Mouse (Mus musculus) limb, embryonic 14.5 days (tissue): ENCODE data around the gene Dpy30. TPM values are rescaled to one million over a fixed set of nuclear protein-coding genes. Genes with fewer than 3 reads are reported as not detected.

ENCODE experiments used
- ATAC-seq: fragments of 200-750 bp; cut with Nextera tagmentation; 2 replicates; pipeline ENCODE4 v1.8.0; 2017; ENCODE audit warnings: low read depth, moderate number of reproducible peaks, moderate TSS enrichment; ENCODE audit not compliant: low FRiP score
- DNase-seq: peaks from one replicate; pipeline ENCODE4 v3.0.0-alpha.2; 2015; ENCODE audit warnings: low spot score
- H3K27ac ChIP-seq: fragments of 300-500 bp; sonication (generic); replicated peaks from 2 replicates; pipeline ENCODE4 v1.5.1; 2014; ENCODE audit warnings: low read depth, mild to moderate bottlenecking, low read length, moderate library complexity, mixed read lengths
- H3K27me3 ChIP-seq: fragments of 300-500 bp; sonication (generic); 2 replicates; pipeline ENCODE4 v1.6.1; 2014; ENCODE audit warnings: low read length, mixed read lengths; ENCODE audit not compliant: control insufficient read depth, insufficient read depth
- H3K36me3 ChIP-seq: fragments of 300-500 bp; sonication (generic); 2 replicates; pipeline ENCODE4 v1.6.1; 2014; ENCODE audit warnings: mild to moderate bottlenecking, low read length, moderate library complexity, mixed read lengths; ENCODE audit not compliant: control insufficient read depth, insufficient read depth
- H3K4me1 ChIP-seq: fragments of 300-500 bp; sonication (generic); 2 replicates; pipeline ENCODE4 v1.6.1; 2014; ENCODE audit warnings: antibody characterized with exemption, low read length, mixed read lengths; ENCODE audit not compliant: control insufficient read depth, insufficient read depth
- H3K4me2 ChIP-seq: fragments of 300-500 bp; sonication (generic); replicated peaks from 2 replicates; pipeline ENCODE4 v1.6.1; 2014; ENCODE audit warnings: low read depth, mild to moderate bottlenecking, low read length, moderate library complexity; ENCODE audit not compliant: severe bottlenecking
- H3K4me3 ChIP-seq: fragments of 300-500 bp; sonication (generic); replicated peaks from 2 replicates; pipeline ENCODE4 v1.5.1; 2014; ENCODE audit warnings: low read length
- H3K9ac ChIP-seq: fragments of 300-500 bp; sonication (generic); 2 replicates; pipeline ENCODE4 v1.6.1; 2014; ENCODE audit warnings: mild to moderate bottlenecking, low read depth, low read length, moderate library complexity; ENCODE audit not compliant: severe bottlenecking
- H3K9me3 ChIP-seq: fragments of 300-500 bp; sonication (generic); 2 replicates; pipeline ENCODE4 v1.6.1; 2016; ENCODE audit warnings: low read length; ENCODE audit not compliant: control insufficient read depth
- POLR2A ChIP-seq: fragments of 200-500 bp; IDR thresholded peaks from 2 replicates; pipeline ENCODE4 v1.8.0; 2012; ENCODE audit warnings: inconsistent platforms, mild to moderate bottlenecking, moderate library complexity, borderline replicate concordance; ENCODE audit not compliant: insufficient read depth, insufficient read length; ENCODE audit errors: extremely low read depth
- WGBS: fragments of 180-500 bp; shearing (Covaris S2); extraction: QIAGEN DNeasy Blood & Tissue Kit; methylation state at CpG from one replicate; pipeline ENCODE4 v1.1.7; 2014; 5-methylcytosine and 5-hydroxymethylcytosine counted together
- polyA plus RNA-seq, 2 experiments: library from polyadenylated mRNA; depleted of rRNA in 1 of 2; stranded (reverse) in 1 of 2; unstranded in 1 of 2; fragments of >200 nt; fragmentation: Nextera tagmentation in 1 of 2; extraction: Ambion mirVana in 1 of 2; gene quantifications; 2 replicates each; pipeline versions ENCODE4 v1.2.1 to v1.2.3; 2012 to 2014

Gene Dpy30
- polyA plus RNA-seq, 2 experiments = 130 to 184 TPM

DNA sequence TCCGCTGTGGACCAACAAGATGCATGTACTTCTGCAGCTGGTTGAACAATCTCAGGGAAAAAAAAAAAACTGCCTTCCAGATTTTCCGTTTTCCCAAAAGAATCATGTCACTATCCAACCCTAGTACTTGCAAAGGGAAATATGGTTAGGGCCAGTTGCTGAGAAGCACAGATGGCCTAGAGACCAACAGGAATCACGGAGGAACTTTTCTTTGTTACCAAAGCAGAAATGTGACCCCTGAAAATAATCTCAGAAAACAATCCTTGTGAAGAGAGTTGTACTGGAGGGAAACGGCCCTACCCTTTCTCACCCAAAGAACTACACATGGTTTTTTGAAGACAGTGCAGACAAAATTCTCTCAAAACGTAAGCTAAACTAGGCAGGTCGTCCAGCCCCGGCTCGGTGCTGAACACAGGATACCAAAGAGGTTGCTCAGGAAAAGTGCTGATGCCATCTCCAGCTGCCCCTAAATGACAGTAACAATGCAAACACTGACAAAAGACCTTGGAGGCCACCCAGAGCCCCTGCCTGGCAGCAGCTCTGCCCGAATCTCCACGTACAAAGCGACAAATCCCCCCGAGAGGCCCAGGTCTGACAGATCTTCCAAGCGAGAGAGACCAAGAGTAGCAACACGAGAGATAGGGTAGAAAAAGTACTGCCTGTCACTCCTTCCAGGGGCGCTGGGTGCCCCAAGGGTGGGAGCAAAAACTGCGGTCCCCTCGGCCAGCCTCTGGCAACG, 29.9 kb downstream of the Dpy30 start:
- 2% methylated on average over 18 of the region's 18 CpGs for WGBS
- H3K36me3 ChIP-seq = peaks cover 7% of the 10 kb centered on the region
- peaks cover 18% of the 10 kb centered on the region for H3K4me1 ChIP-seq
- no peak for TF ChIP-seq POLR2A
- H3K4me3 ChIP-seq = peak overlapping the region; percentile 85
- no peaks in the 10 kb centered on the region for H3K27me3 ChIP-seq
- H3K27ac ChIP-seq = peak overlapping the region; percentile 98
- H3K9ac ChIP-seq = peak overlapping the region; percentile 90
- H3K4me2 ChIP-seq = peak overlapping the region; percentile 82
- DNase-seq (peak; percentile 15), ATAC-seq (no peak)
- H3K9me3 ChIP-seq = no peaks in the 10 kb centered on the region

DNA sequence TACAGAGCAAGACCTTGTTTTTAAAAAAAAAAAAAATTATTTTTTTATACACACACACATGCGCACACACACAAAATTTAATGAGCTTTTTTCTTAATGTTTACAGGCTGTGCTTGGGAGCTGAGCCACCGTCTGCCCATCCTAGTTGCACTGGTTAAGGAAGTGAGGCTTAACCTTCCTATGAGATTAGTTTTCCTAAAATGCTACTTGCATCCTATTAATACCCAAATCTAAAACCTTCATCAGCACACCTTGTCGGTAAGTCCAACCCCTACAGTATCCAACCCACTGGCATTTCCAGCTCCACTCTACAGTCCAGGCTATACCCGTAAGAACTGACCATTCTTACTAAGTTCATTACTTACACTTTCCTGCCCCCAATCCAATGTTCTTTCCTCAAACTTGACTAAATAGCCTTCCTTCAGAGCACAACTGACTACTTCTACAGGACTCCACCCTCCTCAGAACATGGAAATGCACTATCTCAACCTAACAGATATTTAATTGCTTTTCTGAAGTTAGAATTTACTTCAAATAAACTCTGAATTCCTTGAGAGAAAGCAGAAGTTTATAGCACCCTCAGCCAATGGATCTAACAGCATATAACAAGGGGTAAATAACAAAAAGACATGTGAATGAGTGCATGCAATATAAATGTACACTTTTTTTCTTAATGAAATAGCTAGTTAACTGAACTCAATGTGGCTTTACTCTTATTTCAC, 31.9 kb downstream of the Dpy30 start:
- TF ChIP-seq POLR2A = no peak
- H3K4me3 ChIP-seq = no peak overlapping the region
- H3K9me3 ChIP-seq = no peaks in the 10 kb centered on the region
- H3K9ac ChIP-seq = no peak overlapping the region
- DNase-seq (no peak), ATAC-seq (no peak)
- 70% methylated on average over 4 of the region's 4 CpGs for WGBS
- H3K4me2 ChIP-seq = no peak overlapping the region
- H3K4me1 ChIP-seq = peaks cover 18% of the 10 kb centered on the region
- H3K36me3 ChIP-seq = 0 out of 2 replicates have a peak, but pooled peaks cover 3% of the 10 kb centered on the region
- no peak overlapping the region for H3K27ac ChIP-seq
- no peaks in the 10 kb centered on the region for H3K27me3 ChIP-seq

DNA sequence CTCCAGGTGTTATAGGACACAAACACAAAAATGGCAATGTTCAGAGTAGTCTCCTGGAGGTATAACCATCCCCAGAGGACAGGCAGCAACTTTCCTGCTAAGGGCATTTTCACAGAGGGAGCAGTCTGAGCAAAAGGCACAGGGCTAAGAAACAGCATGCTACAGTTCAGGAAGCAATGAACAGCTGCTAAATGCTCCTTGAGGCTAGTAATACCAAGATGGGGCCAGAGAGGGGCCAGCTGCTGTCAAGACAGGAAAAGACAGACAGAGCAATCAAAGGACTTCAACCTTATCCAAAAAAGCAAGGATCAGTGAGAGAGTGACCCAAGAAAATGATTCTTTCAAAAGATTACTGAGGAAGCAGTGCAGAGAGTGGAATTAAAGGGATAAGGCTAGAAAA, 32.9 kb downstream of the Dpy30 start:
- Histone ChIP-seq H3K27me3 (no peaks in the 10 kb centered on the region), H3K4me2 (no peak overlapping the region), H3K9ac (no peak overlapping the region), H3K4me3 (no peak overlapping the region), H3K4me1 (peaks cover 18% of the 10 kb centered on the region), H3K27ac (no peak overlapping the region), H3K9me3 (no peaks in the 10 kb centered on the region), H3K36me3 (0 out of 2 replicates have a peak, but pooled peaks cover 3% of the 10 kb centered on the region)
- no peak for DNase-seq
- TF ChIP-seq POLR2A = no peak
- no peak for ATAC-seq

DNA sequence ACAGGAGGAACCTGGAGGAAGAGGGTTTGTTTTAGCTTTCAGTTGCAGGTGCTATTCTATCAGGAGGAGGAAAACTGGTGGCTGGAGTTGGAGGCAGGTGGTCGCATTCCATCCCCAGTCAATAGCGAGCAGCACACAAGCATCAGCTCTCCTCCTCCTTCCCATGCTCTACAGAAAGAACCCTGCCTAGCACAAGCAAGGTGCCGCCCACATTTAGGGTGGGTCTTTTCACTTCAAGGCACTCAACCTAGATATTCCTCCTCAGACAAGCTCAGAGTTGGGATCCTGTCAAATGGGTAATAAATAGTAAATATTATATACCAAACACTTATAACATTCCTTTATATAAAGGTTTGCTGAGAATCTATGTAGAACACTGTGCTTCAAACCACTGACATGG, 33.5 kb downstream of the Dpy30 start:
- DNase-seq = no peak
- H3K9me3 ChIP-seq = no peaks in the 10 kb centered on the region
- no peak overlapping the region for H3K27ac ChIP-seq
- no peaks in the 10 kb centered on the region for H3K27me3 ChIP-seq
- 0 out of 2 replicates have a peak, but pooled peaks cover 3% of the 10 kb centered on the region for H3K36me3 ChIP-seq
- H3K4me3 ChIP-seq = no peak overlapping the region
- no peak overlapping the region for H3K4me2 ChIP-seq
- no peak overlapping the region for H3K9ac ChIP-seq
- WGBS = 82% methylated on average over 3 of the region's 3 CpGs
- peaks cover 18% of the 10 kb centered on the region for H3K4me1 ChIP-seq
- no peak for TF ChIP-seq POLR2A
- no peak for ATAC-seq

DNA sequence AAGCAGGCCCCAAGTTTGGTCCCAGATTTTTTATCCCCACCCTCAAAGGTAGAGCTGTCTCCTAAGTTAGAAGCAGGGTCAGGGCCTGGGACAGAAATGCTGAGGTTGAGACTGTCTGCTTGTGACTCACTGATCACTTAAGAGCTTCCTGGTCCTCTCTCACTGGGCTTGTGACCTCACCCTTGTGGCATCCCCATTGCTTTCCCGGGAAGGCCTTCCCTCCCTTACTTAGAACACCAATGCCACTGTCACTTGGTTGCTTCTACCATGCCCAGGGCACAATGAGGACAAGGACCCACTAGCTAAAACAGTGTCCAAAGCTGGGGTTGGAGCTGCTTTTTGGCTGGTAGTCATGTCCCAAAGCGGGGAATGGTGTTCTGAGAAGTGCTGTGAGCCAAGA, 35.1 kb downstream of the Dpy30 start:
- no peak for TF ChIP-seq POLR2A
- H3K9ac ChIP-seq = no peak overlapping the region
- no peak for DNase-seq
- H3K27ac ChIP-seq = no peak overlapping the region
- 0 out of 2 replicates have a peak, but pooled peaks cover 3% of the 10 kb centered on the region for H3K36me3 ChIP-seq
- no peak for ATAC-seq
- no peaks in the 10 kb centered on the region for H3K27me3 ChIP-seq
- 94% methylated on average over 2 of the region's 2 CpGs for WGBS
- no peaks in the 10 kb centered on the region for H3K9me3 ChIP-seq
- H3K4me2 ChIP-seq = no peak overlapping the region
- peaks cover 17% of the 10 kb centered on the region for H3K4me1 ChIP-seq
- H3K4me3 ChIP-seq = no peak overlapping the region
